In the genomic region with DNA sequence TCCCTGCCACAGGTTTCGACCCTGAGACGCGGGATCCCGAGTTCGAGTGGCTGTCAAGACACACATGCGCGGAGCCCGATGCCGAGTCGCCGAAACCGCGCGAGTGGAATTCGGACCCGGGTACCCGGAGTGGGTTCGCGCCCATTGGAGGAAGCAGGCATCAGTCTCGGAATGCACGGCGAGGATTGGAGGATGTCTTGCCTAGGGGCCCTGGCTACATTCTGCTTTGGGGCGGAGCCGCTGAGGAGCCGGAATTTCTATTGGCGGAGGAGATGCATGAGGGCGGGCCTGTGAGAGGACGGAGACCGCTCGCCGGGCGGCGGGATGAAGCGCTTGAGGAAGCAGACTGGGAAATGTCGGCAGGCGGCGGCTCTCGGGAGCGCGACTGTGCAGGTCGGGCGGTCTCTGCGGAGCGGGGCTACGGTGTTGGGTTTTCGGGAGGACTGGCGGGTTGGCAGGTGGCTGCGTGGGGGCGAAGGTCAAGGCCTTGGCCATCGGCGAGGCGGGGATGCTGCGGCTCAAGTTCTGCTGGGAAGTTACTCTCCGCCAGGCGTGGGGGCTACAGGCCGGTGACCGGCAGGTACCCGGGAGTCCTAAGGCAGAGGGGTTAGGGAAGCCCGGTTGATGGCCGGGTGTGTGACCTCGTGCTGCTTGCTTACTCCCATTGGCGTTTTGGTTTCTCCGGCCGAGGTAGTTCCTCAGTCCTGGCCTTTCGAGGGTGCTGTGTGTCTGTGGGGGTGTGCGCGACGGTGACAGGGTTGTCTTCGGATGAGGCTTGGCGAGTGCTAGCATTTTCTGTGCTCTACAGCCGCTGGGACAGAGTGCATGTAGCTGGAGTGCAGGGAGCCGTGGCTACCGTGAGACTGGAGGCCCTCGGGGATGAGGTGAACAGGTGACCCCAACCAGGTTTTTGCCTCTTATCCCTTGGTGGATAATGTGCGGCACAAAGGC, we compare ENCODE assay signal across 7 mouse cellular contexts. TPM values are rescaled to one million over a fixed set of nuclear protein-coding genes. Genes with fewer than 3 reads are reported as not detected.
DNase-seq lines count a peak whose midpoint lies in the region; ATAC-seq lines count a peak whose summit lies in the region.

No protein-coding gene starts in this region.

- no peaks in the 10 kb centered on the region for H3K27me3 ChIP-seq in intestine, embryonic 16.5 days (replicated peaks; ENCODE audit: control insufficient read depth, insufficient read depth, low read length)
- peaks cover 3% of the 10 kb centered on the region; the same call in 1 of the 2 replicates for H3K27me3 ChIP-seq in midbrain, embryonic 11.5 days (ENCODE audit: control insufficient read depth, insufficient read depth, low read length)

- H3K4me3 ChIP-seq in intestine, embryonic 16.5 days (ENCODE audit: low read length) = peak overlapping the region; percentile 84
- H3K4me3 ChIP-seq in midbrain, embryonic 11.5 days (ENCODE audit: low read depth, low read length) = peak overlapping the region; percentile 74

- peak; percentile 99 for DNase-seq in adrenal gland, adult 2 months
- DNase-seq in embryo, embryonic 11.5 days (ENCODE audit: low read depth, low spot score) = peak; percentile 93
- DNase-seq in gastrocnemius, postnatal 4 days (ENCODE audit: low spot score in 2 of 2) = peak; percentile 93 to 97
- peak; percentile 97 to 99 for DNase-seq in left cerebral cortex, postnatal 36 days (ENCODE audit: low spot score in 2 of 2)
- peak; percentile 98 for DNase-seq in midbrain, embryonic 11.5 days (ENCODE audit: low spot score, missing footprints)
- DNase-seq in skeletal muscle tissue, adult 2 months (ENCODE audit: low read depth, low spot score) = peak; percentile 95

- peak overlapping the region; percentile 37; the same call in 1 of the 2 replicates for H3K27ac ChIP-seq in intestine, embryonic 16.5 days (ENCODE audit: low read length)
- H3K27ac ChIP-seq in midbrain, embryonic 11.5 days (ENCODE audit: low read depth, low read length) = no peak overlapping the region

- peak overlapping the region; percentile 93 for H3K4me2 ChIP-seq in intestine, embryonic 16.5 days (ENCODE audit: low read depth, low read length)
- H3K4me2 ChIP-seq in midbrain, embryonic 11.5 days = peak overlapping the region; percentile 97

- peak overlapping the region; percentile 76 for H3K9ac ChIP-seq in intestine, embryonic 16.5 days (ENCODE audit: low read depth, low read length)
- peak overlapping the region; percentile 72 for H3K9ac ChIP-seq in midbrain, embryonic 11.5 days (ENCODE audit: low read length)

- no peaks in the 10 kb centered on the region for H3K9me3 ChIP-seq in intestine, embryonic 16.5 days (ENCODE audit: control insufficient read depth, low read length)
- H3K9me3 ChIP-seq in midbrain, embryonic 11.5 days (ENCODE audit: control insufficient read depth, low read length) = no peaks in the 10 kb centered on the region

- peaks cover 20% of the 10 kb centered on the region for H3K4me1 ChIP-seq in intestine, embryonic 16.5 days (ENCODE audit: control insufficient read depth, insufficient read depth, low read length)
- peaks cover 12% of the 10 kb centered on the region for H3K4me1 ChIP-seq in midbrain, embryonic 11.5 days (ENCODE audit: control insufficient read depth, insufficient read depth, low read length)

- H3K36me3 ChIP-seq in intestine, embryonic 16.5 days (ENCODE audit: control insufficient read depth, insufficient read depth, low read length) = no peaks in the 10 kb centered on the region
- no peaks in the 10 kb centered on the region for H3K36me3 ChIP-seq in midbrain, embryonic 11.5 days (ENCODE audit: control insufficient read depth, insufficient read depth, low read length)

- intact Hi-C loops in left cerebral cortex, postnatal 36 days (cut with DNase I) = no loop called here

- peak; percentile 98 for ATAC-seq in intestine, embryonic 16.5 days
- ATAC-seq in midbrain, embryonic 11.5 days (ENCODE audit: low FRiP score) = peak; percentile 99

- under 1% methylated on average over 75 of the region's 75 CpGs for WGBS in intestine, embryonic 16.5 days
- WGBS in midbrain, embryonic 11.5 days = under 1% methylated on average over 75 of the region's 75 CpGs

RNA-seq across cellular contexts. Expression of a gene that starts 9.9 kb away (rescaled TPM):
- total RNA-seq in adrenal gland, adult 2 months (2021) = 10 to 100 TPM; 20.1 to 26.0 TPM
- polyA plus RNA-seq in adrenal gland, adult 2 months (2012; rRNA removed) = 11.9 and 16.3 TPM in 2 replicates
- 10 to 100 TPM; 15.6 to 17.7 TPM for total RNA-seq in gastrocnemius, postnatal 4 days (2021)
- 27.0 and 27.5 TPM in 2 replicates for polyA plus RNA-seq in intestine, embryonic 16.5 days (2015; fragmentation: Nextera tagmentation; extraction: Ambion mirVana)
- 10 to 100 TPM; 35.8 to 49.7 TPM for total RNA-seq in left cerebral cortex, postnatal 36 days (2021)
- polyA plus RNA-seq in midbrain, embryonic 11.5 days (2014; fragmentation: Nextera tagmentation; extraction: Ambion mirVana) = 24.6 and 28.2 TPM in 2 replicates

RNA-seq across cellular contexts. Expression of a gene that starts 37.0 kb away (rescaled TPM):
- total RNA-seq in adrenal gland, adult 2 months (2021) = 10 to 100 TPM; 30.6 to 40.0 TPM
- polyA plus RNA-seq in adrenal gland, adult 2 months (2012; rRNA removed) = 2.8 and 3.8 TPM in 2 replicates
- 10 to 100 TPM; 38.0 to 46.9 TPM for total RNA-seq in gastrocnemius, postnatal 4 days (2021)
- polyA plus RNA-seq in intestine, embryonic 16.5 days (2015; fragmentation: Nextera tagmentation; extraction: Ambion mirVana) = 105 and 125 TPM in 2 replicates
- 10 to 100 TPM; 31.8 to 37.3 TPM for total RNA-seq in left cerebral cortex, postnatal 36 days (2021)
- 221 and 236 TPM in 2 replicates for polyA plus RNA-seq in midbrain, embryonic 11.5 days (2014; fragmentation: Nextera tagmentation; extraction: Ambion mirVana)

RNA-seq across cellular contexts. Expression of a gene that starts 50.3 kb away (rescaled TPM):
- total RNA-seq in adrenal gland, adult 2 months (2021) = 10 to 100 TPM; 22.8 to 25.3 TPM
- 5.5 and 7.1 TPM in 2 replicates for polyA plus RNA-seq in adrenal gland, adult 2 months (2012; rRNA removed)
- total RNA-seq in gastrocnemius, postnatal 4 days (2021) = 10 to 100 TPM; 15.1 to 15.5 TPM
- polyA plus RNA-seq in intestine, embryonic 16.5 days (2015; fragmentation: Nextera tagmentation; extraction: Ambion mirVana) = 8.5 and 11.1 TPM in 2 replicates
- 10 to 100 TPM; 20.8 to 28.1 TPM for total RNA-seq in left cerebral cortex, postnatal 36 days (2021)
- polyA plus RNA-seq in midbrain, embryonic 11.5 days (2014; fragmentation: Nextera tagmentation; extraction: Ambion mirVana) = 12.9 and 16.7 TPM in 2 replicates

RNA-seq across cellular contexts. Expression of a gene that starts 51.1 kb away (rescaled TPM):
- total RNA-seq in adrenal gland, adult 2 months (2021) = 10 to 100 TPM in 1 of 2 experiments, 1 to 10 TPM in 1; 6.6 to 15.7 TPM
- 23.6 and 27.6 TPM in 2 replicates for polyA plus RNA-seq in adrenal gland, adult 2 months (2012; rRNA removed)
- 10 to 100 TPM; 73.0 to 81.8 TPM for total RNA-seq in gastrocnemius, postnatal 4 days (2021)
- 5.1 and 5.2 TPM in 2 replicates for polyA plus RNA-seq in intestine, embryonic 16.5 days (2015; fragmentation: Nextera tagmentation; extraction: Ambion mirVana)
- total RNA-seq in left cerebral cortex, postnatal 36 days (2021) = 1 to 10 TPM; 1.6 to 1.9 TPM
- 3.9 and 4.5 TPM in 2 replicates for polyA plus RNA-seq in midbrain, embryonic 11.5 days (2014; fragmentation: Nextera tagmentation; extraction: Ambion mirVana)

RNA-seq across cellular contexts. Expression of a gene that starts 58.2 kb away (rescaled TPM):
- total RNA-seq in adrenal gland, adult 2 months (2021) = 10 to 100 TPM; 33.4 to 33.5 TPM
- 2.0 and 2.1 TPM in 2 replicates for polyA plus RNA-seq in adrenal gland, adult 2 months (2012; rRNA removed)
- total RNA-seq in gastrocnemius, postnatal 4 days (2021) = 10 to 100 TPM; 32.1 to 39.2 TPM
- polyA plus RNA-seq in intestine, embryonic 16.5 days (2015; fragmentation: Nextera tagmentation; extraction: Ambion mirVana) = 51.8 and 58.6 TPM in 2 replicates
- total RNA-seq in left cerebral cortex, postnatal 36 days (2021) = 10 to 100 TPM; 14.4 to 15.1 TPM
- 66.2 and 75.4 TPM in 2 replicates for polyA plus RNA-seq in midbrain, embryonic 11.5 days (2014; fragmentation: Nextera tagmentation; extraction: Ambion mirVana)
